Mouse (Mus musculus) hindbrain, embryonic 10.5 days (tissue): ENCODE data around the gene Gm7579. TPM values are rescaled to one million over a fixed set of nuclear protein-coding genes. Genes with fewer than 3 reads are reported as not detected.
A peak's percentile ranks its signal among the peaks of the same experiment; 100 is the strongest.
"Not testable (repeated sequence)": the region's sequence is repeated elsewhere in the genome, so short reads cannot be mapped to it uniquely, and the experiment has no call there.

Experiments
- DNase-seq: peaks from one replicate; pipeline ENCODE4 v3.0.0-alpha.2; 2017; ENCODE audit warnings: low spot score
- H3K27ac ChIP-seq: fragments of 300-500 bp; sonication (generic); 2 replicates; pipeline ENCODE4 v1.5.1; 2016; ENCODE audit warnings: mild to moderate bottlenecking, moderate library complexity
- H3K27me3 ChIP-seq: fragments of 300-500 bp; sonication (generic); 2 replicates; pipeline ENCODE4 v1.6.1; 2016; ENCODE audit warnings: mild to moderate bottlenecking; ENCODE audit not compliant: poor library complexity, insufficient read depth, severe bottlenecking
- H3K36me3 ChIP-seq: fragments of 300-500 bp; sonication (generic); 2 replicates; pipeline ENCODE4 v1.6.1; 2016; ENCODE audit warnings: mild to moderate bottlenecking, moderate library complexity
- H3K4me1 ChIP-seq: fragments of 300-500 bp; sonication (generic); replicated peaks from 2 replicates; pipeline ENCODE4 v1.6.1; 2016; ENCODE audit warnings: mild to moderate bottlenecking
- H3K4me3 ChIP-seq: fragments of 300-500 bp; sonication (generic); 2 replicates; pipeline ENCODE4 v1.5.1; 2016; ENCODE audit warnings: mild to moderate bottlenecking, moderate library complexity
- H3K9me3 ChIP-seq: fragments of 300-500 bp; sonication (generic); 2 replicates; pipeline ENCODE4 v1.6.1; 2016; ENCODE audit warnings: mild to moderate bottlenecking, moderate library complexity
- WGBS: fragments of 180-500 bp; shearing (Covaris S2); methylation state at CpG from one replicate; pipeline ENCODE4 v1.1.7; 2016; 5-methylcytosine and 5-hydroxymethylcytosine counted together
- polyA plus RNA-seq: library from polyadenylated mRNA; unstranded; fragments of >200 nt; fragmentation: Nextera tagmentation; extraction: Ambion mirVana; gene quantifications from 2 replicates; pipeline ENCODE4 v1.2.1, GENCODE M21; 2016

The Gm7579 gene
- polyA plus RNA-seq, 1 experiment from 2014 or later = not detected

DNA sequence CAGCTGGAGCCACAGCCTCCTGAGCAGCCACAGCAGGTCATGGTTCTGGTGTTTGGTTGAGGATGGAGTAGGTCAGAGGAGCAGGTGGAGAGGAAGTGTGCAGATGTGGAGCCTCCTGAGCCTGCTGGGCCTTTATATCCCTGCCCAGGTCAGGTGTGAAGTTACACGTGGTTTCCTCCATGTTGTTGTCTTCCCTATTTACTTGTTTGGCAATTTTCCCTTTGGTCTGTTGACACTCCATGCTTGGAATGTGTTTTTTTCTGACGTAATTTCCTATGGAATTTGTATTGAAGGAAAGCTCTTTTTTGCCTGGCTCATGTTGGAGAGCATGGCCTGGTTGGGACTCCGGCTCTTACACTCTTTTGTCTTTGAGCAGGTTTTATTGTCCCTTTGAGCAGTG lies 18.2 kb downstream of the Gm7579 start, which contains the start of gene Krtap5-5:
Gene Krtap5-5, minus strand, starts transcription at position 101 of the 400 bp plus-strand sequence.
- not testable (repeated sequence) for H3K27ac ChIP-seq, H3K9me3 ChIP-seq, H3K4me1 ChIP-seq, DNase-seq, H3K36me3 ChIP-seq, H3K27me3 ChIP-seq, H3K4me3 ChIP-seq
- 55% methylated on average over 3 of the region's 3 CpGs for WGBS

DNA sequence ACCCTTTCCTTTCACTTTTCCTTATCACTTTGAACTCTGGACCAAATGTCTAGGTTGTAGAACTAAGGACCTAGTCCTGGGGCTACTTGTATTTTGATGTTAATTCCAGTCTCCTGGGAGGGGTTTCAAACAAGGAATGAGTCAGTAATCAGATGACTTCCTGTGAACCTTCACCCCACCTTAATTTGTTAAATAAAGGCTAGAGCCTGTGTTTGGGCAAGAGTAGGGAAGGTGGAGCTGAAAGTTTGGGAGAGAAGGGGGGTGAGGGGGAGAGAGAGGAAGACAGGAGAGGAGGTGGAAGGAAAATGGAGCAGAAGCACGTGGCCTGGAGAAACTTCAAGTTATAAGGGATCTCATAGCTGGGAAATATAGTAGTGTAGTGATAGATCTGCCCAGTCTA lies 19.9 kb downstream of the Gm7579 start:
- Histone ChIP-seq H3K27me3 (no peaks in the 10 kb centered on the region), H3K4me3 (no peak overlapping the region), H3K36me3 (no peaks in the 10 kb centered on the region), H3K4me1 (peaks cover 7% of the 10 kb centered on the region; the same call in 1 of the 2 replicates), H3K27ac (no peak overlapping the region), H3K9me3 (peaks cover 20% of the 10 kb centered on the region)
- 47% methylated on average over 1 of the region's 1 CpGs for WGBS
- DNase-seq = no peak

DNA sequence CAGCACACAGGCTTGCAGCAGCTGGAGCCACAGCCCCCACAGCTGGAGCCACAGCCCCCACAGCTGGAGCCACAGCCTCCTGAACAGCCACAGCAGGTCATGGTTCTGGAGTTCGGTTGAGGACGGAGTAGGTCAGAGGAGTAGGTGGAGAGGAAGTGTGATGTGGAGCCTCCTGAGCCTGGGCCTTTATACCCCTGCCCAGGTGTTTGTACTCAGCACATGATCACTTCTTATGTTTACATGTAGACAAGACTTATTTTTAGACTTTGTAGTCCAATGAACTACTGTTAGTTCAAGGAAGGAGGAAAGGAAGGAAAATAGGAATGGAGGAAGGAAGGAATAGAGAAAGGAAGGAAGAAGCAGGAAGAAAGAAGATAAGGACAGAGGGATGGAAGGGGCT lies 29.3 kb downstream of the Gm7579 start, which contains the start of gene Gm40460:
Gene Gm40460, minus strand, starts transcription at position 101 of the 400 bp plus-strand sequence.
- Histone ChIP-seq H3K27ac (no peak within 1 kb of the TSS), H3K36me3 (no peaks in the 10 kb centered on the region)
- WGBS = 57% methylated on average over 2 of the region's 2 CpGs

DNA sequence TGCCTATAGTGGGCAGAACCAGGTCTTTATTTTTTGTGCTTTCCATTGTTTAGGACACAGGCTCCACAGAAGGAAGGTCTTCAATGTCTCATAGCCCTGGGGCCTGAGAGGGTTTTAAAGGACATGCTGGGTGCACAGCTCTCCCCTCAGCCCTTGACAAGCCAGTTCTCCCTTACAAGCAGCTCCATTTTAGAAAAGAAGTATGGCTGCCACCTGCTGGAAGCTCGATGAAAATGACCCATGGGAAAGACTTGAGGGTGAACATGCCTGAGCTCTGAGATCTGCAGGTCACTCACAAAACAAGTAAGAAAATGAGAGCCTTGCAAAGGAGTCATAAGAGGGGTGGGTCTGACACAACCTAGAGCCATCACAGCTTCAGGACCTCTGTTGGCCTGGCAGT lies 38.2 kb downstream of the Gm7579 start:
- Histone ChIP-seq H3K4me1 (no peaks in the 10 kb centered on the region), H3K9me3 (no peaks in the 10 kb centered on the region), H3K36me3 (no peaks in the 10 kb centered on the region), H3K27me3 (no peaks in the 10 kb centered on the region), H3K27ac (no peak overlapping the region), H3K4me3 (no peak overlapping the region)
- peak; percentile 28 for DNase-seq
- 0% methylated on average over 1 of the region's 1 CpGs for WGBS

More for the DNA sequence above, 29.3 kb downstream of the Gm7579 start, which contains the start of gene Gm40460:
- DNase-seq = no peak
- H3K4me1 ChIP-seq = no peaks in the 10 kb centered on the region
- H3K9me3 ChIP-seq = peaks cover 8% of the 10 kb centered on the region; the same call in 1 of the 2 replicates
- no peaks in the 10 kb centered on the region for H3K27me3 ChIP-seq
- no peak within 1 kb of the TSS for H3K4me3 ChIP-seq

DNA sequence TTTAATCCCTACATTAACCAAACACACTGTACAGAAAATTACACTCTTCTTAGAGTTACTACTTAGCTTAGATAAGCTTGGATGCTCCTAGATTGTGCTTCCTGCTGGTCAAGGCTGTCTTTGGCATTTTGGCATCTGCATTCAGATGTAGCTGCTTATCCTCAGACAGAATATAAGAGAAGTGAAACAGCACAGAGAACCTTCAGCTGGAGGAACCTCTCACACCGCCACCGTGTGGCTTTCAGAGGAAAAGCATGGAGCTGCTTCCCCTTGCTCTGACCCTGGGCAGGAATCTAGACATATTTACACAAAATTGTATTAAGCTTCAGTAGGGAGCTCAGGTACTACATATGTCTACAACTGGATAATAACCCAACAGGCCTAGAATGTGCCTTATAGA lies 43.9 kb downstream of the Gm7579 start:
- under 1% methylated on average over 2 of the region's 2 CpGs for WGBS
- Histone ChIP-seq H3K36me3 (no peaks in the 10 kb centered on the region), H3K27me3 (no peaks in the 10 kb centered on the region), H3K4me1 (no peaks in the 10 kb centered on the region), H3K9me3 (no peaks in the 10 kb centered on the region), H3K27ac (no peak overlapping the region), H3K4me3 (no peak overlapping the region)
- DNase-seq = peak; percentile 18

DNA sequence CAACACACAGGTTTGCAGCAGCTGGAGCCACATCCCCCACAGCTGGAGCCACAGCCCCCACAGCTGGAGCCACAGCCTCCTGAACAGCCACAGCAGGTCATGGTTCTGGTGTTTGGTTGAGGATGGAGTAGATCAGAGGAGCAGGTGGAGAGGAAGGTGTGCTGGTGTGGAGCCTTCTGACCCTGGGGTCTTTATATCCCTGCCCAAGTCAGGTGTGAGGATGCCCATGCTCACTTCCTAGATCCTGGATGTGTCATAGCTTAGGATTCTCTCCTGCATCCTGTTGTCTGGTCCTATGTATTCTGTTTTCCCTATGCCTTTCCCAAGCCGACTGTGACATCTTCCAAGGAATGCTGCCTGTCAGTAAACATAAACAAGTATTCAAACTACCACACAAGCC lies 46.6 kb downstream of the Gm7579 start, which contains the start of gene Gm2431:
Gene Gm2431, minus strand, starts transcription at position 101 of the 400 bp plus-strand sequence.
- 77% methylated on average over 1 of the region's 1 CpGs for WGBS
- H3K36me3 ChIP-seq, DNase-seq, H3K27me3 ChIP-seq, H3K27ac ChIP-seq, H3K4me1 ChIP-seq, H3K4me3 ChIP-seq, H3K9me3 ChIP-seq: not testable (repeated sequence)

Other genes starting within 250 kb of the Gm7579 start
- gene Mob2, start 150.8 kb upstream of the Gm7579 start, polyA plus RNA-seq = 61.4 and 62.4 TPM in 2 replicates
- gene Dusp8, start 116.0 kb upstream of the Gm7579 start, polyA plus RNA-seq = 7.8 and 20.1 TPM in 2 replicates
- not detected in 2 replicates for gene Gm45618, start 91.1 kb upstream of the Gm7579 start, polyA plus RNA-seq
- not detected in 2 replicates for gene Gm39115, start 75.8 kb upstream of the Gm7579 start, polyA plus RNA-seq
- not detected in 2 replicates for gene Gm45337, start 67.3 kb upstream of the Gm7579 start, polyA plus RNA-seq
- gene Gm29735, start 54.7 kb upstream of the Gm7579 start, polyA plus RNA-seq = not detected in 2 replicates
- not detected in 2 replicates for gene Gm4553, start 46.1 kb upstream of the Gm7579 start, polyA plus RNA-seq
- gene Krtap5-2, start 35.9 kb upstream of the Gm7579 start, polyA plus RNA-seq = not detected in 2 replicates
- gene Gm10153, start 21.5 kb upstream of the Gm7579 start, polyA plus RNA-seq = not detected in 2 replicates
- not detected in 2 replicates for gene Krtap5-3, start 10.5 kb upstream of the Gm7579 start, polyA plus RNA-seq
- gene Krtap5-5, start 18.1 kb downstream of the Gm7579 start, polyA plus RNA-seq = not detected in 2 replicates
- not detected in 2 replicates for gene Gm40460, start 29.2 kb downstream of the Gm7579 start, polyA plus RNA-seq
- not detected in 2 replicates for gene Gm2431, start 46.5 kb downstream of the Gm7579 start, polyA plus RNA-seq
- not detected in 2 replicates for gene Gm4559, start 62.5 kb downstream of the Gm7579 start, polyA plus RNA-seq
- not detected in 2 replicates for gene Krtap5-1, start 85.3 kb downstream of the Gm7579 start, polyA plus RNA-seq
- not detected in 2 replicates for gene Krtap5-4, start 91.7 kb downstream of the Gm7579 start, polyA plus RNA-seq
- gene Ifitm10, start 161.9 kb downstream of the Gm7579 start, polyA plus RNA-seq = 0.63 and 1.1 TPM in 2 replicates
- gene Gm49369, start 170.8 kb downstream of the Gm7579 start, polyA plus RNA-seq = 1.5 TPM in 1 of 2 replicates, not detected in the other
- 159 and 198 TPM in 2 replicates for gene Ctsd, start 176.2 kb downstream of the Gm7579 start, polyA plus RNA-seq
- not detected in 2 replicates for gene Syt8, start 223.0 kb downstream of the Gm7579 start, polyA plus RNA-seq
- 1.2 and 1.3 TPM in 2 replicates for gene Tnni2, start 229.9 kb downstream of the Gm7579 start, polyA plus RNA-seq
- 17.9 and 19.4 TPM in 2 replicates for gene Lsp1, start 248.9 kb downstream of the Gm7579 start, polyA plus RNA-seq